Mouse (Mus musculus): ENCODE results near the gene Ccdc169. TPM values are rescaled to one million over a fixed set of nuclear protein-coding genes. Genes with fewer than 3 reads are reported as not detected.
"Not testable (repeated sequence)": the region's sequence is repeated elsewhere in the genome, so short reads cannot be mapped to it uniquely, and the experiment has no call there.

The Ccdc169 gene
- total RNA-seq, 2 experiments from 2014 or later: 0.15 TPM; not detected in 1

DNA sequence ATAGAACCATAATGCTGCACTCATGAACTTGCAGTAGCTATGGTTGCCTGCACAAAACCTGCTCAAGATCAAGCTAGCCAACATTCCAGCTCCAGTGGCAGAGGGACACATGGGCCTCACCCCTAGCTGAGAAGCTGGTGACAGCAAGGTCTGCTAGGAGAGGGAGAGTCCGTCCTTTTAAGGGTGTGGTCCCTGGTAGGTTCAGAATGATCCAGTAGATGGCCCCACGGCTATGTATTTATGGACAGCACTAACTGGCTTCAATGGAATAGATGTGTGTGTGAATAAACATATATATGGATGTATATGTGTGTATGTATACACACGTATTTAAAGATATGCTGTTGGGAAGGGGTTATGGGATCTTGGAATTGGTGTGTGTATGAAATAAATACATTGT, 35.3 kb downstream of the Ccdc169 start:
- DNase-seq (ENCODE audit: low spot score in 2 of 2): no peak
- intact Hi-C loops (cut with DNase I): no loop called here

DNA sequence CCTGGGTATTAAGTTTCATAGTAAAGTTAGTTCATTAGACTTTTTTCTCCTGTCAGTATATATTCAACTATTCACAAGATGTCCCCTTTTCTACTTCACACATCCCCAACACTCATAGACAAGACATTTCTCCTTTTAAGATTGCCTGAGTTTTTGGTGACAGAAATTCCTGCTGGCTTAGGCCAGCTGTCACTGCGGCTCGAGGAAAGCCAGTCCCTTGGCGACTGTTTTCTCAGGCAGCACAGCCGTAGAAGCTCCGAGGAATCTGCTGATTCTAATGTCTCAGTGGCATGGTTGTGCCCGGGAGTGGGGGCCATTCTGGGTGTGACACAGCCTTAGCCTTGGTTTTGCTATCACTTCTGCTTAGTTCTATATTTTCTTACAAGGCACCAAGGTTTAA, 40.1 kb downstream of the Ccdc169 start:
- intact Hi-C loops (cut with DNase I): no loop called here
- no peak for DNase-seq (ENCODE audit: low spot score in 2 of 2)

DNA sequence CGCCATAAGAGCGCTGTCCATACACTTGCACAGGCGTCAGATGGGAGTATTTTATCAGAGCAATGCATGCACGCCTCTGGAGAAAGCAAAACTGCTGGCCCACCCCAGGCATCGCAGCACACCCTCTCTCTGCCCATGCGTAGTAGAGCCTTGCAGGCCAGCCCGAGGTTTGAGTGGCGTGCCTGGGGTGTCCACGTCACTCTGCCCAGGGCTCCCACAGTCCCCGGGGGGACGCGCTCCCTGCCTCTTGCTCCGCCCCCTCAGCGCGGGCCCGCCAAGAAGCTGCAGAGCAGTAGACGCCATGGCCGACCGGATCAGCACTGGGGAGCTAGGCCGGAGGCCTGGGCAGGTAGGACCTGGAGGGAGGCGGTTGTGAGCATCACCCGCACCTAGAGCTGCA, 44.6 kb downstream of the Ccdc169 start, which contains the start of gene Sohlh2:
Sohlh2 (plus strand) TSS at position 263 of the 400 bp plus-strand sequence.
- intact Hi-C loops (cut with DNase I): no loop called here
- DNase-seq (ENCODE audit: low spot score in 2 of 2): no peak

GRCm38 (mm10) chr3:55191668-55192067, 54.5 kb downstream of the Ccdc169 start:
- no peak for DNase-seq (ENCODE audit: low spot score in 2 of 2)
- intact Hi-C loops (cut with DNase I): no loop called here

DNA sequence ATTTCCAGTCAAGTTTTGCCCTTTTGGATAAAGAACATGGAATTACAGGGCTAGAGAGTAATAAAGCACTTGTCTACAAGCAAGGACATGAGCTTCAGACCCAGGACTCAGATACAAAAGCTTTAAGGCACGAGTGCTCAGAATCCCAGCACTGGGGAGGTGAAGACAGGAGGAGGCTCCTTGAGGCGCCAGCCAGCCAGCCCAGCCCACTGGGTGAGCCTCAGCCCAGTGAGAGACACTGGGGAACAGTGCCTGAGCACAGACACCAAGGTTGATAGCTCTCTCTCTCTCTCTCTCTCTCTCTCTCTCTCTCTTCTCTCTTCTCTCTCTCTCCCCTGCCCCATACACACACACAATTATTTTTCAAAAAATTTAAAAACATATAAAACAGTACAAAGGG, 56.2 kb downstream of the Ccdc169 start:
- no peak for DNase-seq (ENCODE audit: low spot score in 2 of 2)
- intact Hi-C loops (cut with DNase I): no loop called here

- no peak for DNase-seq (ENCODE audit: low spot score in 2 of 2)
- intact Hi-C loops (cut with DNase I): no loop called here
These were observed 57.7 kb downstream of the Ccdc169 start for GRCm38 (mm10) chr3:55194792-55195191.

- no peak for DNase-seq (ENCODE audit: low spot score in 2 of 2)
- intact Hi-C loops (cut with DNase I): no loop called here
These were observed 58.6 kb downstream of the Ccdc169 start for GRCm38 (mm10) chr3:55195581-55196327.

GRCm38 (mm10) chr3:55196328-55196710, 59.2 kb downstream of the Ccdc169 start:
- DNase-seq (ENCODE audit: low spot score in 2 of 2): no peak
- intact Hi-C loops (cut with DNase I): no loop called here

GRCm38 (mm10) chr3:55203621-55204020, 66.5 kb downstream of the Ccdc169 start:
- DNase-seq (ENCODE audit: low spot score in 2 of 2); intact Hi-C loops (cut with DNase I): not testable (repeated sequence)

GRCm38 (mm10) chr3:55206413-55206812, 69.3 kb downstream of the Ccdc169 start:
- intact Hi-C loops (cut with DNase I): no loop called here
- DNase-seq (ENCODE audit: low spot score in 2 of 2): no peak

GRCm38 (mm10) chr3:55207665-55208064, 70.5 kb downstream of the Ccdc169 start:
- intact Hi-C loops (cut with DNase I): no loop called here
- no peak for DNase-seq (ENCODE audit: low spot score in 2 of 2)

DNA sequence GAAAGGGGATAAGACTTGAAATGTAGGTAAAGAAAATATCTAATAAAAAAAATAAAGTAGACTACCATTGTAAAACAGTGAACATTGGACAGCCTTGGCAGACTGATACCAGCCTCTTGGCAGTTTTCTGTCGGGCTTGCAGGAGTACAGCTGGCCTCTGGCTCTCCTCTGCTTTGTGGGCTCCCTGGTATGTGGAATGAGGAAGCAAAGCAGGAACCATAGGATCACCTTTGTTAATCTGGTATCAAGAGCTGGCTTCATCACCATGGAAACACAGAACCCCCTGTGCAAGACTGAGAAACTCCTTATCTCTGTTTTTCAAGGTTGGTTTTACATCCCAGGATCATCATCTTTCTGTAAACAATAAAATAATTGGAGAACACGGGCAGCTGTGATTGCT, 75.1 kb downstream of the Ccdc169 start:
- intact Hi-C loops (cut with DNase I): no loop called here

DNA sequence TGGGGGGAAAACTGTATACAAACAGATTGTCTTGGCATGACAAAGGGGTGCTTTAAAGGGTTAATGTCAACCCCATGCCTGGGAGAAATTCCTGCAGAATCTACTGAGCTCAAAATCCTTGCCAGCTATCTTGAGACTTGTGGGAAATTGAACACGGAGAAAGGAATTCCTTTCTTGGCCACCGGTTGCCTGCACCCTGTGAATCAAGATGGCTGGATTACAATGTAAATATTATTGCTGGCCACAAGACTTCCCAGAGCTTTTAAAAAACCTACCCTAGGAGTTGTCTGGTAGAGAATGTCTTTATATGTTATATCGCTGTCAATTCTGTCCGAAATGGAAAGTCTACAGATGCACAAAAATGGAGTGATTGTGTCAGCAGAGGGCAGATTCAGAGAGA, 76.6 kb downstream of the Ccdc169 start:
- DNase-seq (ENCODE audit: low spot score in 2 of 2): no peak

More for the DNA sequence above, 75.1 kb downstream of the Ccdc169 start:
- DNase-seq (ENCODE audit: low spot score in 2 of 2): no peak

DNA sequence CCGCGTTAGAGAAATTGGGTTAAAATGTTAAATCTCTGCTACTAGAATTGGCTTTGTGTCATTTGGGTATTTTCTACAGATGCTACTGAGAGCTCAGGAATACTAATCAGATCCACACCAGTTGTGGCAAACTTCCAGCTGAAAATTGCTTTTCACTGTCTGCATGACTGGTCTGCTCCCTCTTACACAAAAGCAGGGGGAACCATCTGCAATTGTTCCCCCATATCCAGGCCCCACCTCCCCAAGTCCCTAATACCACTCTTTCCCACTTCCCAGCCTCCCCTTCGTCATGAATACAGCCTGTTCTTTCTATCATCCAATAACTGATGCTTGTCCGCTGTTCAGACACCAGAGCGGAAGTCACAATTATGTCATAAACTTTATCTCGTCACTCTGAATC, 77.3 kb downstream of the Ccdc169 start:
- no peak for DNase-seq (ENCODE audit: low spot score in 2 of 2)
- intact Hi-C loops (cut with DNase I): no loop called here

More for the DNA sequence above, 76.6 kb downstream of the Ccdc169 start:
- intact Hi-C loops (cut with DNase I): no loop called here

- intact Hi-C loops (cut with DNase I): no loop called here
- DNase-seq (ENCODE audit: low spot score in 2 of 2): no peak
These were observed 85.4 kb downstream of the Ccdc169 start for GRCm38 (mm10) chr3:55222502-55222901.

Small RNA genes lying within 50 kb of the gene (microRNA-seq; reads per million reads assigned to microRNA genes)
- 0 reads per million in 2 experiments for gene Gm22029

Other genes with a start within 250 kb of the Ccdc169 start
- gene Sertm1, start 221.5 kb upstream of the Ccdc169 start, total RNA-seq (2021): 10 to 100 TPM; 29.0 to 39.8 TPM
- gene Ccna1, start 81.8 kb upstream of the Ccdc169 start, total RNA-seq (2021): 1 to 10 TPM; 1.6 to 1.9 TPM
- 10 to 100 TPM; 16.5 to 17.0 TPM for gene Spg20, start 25.2 kb upstream of the Ccdc169 start, total RNA-seq (2021)
- gene Sohlh2, start 44.7 kb downstream of the Ccdc169 start, total RNA-seq (2021): not detected
- gene Dclk1, start 105.0 kb downstream of the Ccdc169 start, total RNA-seq (2021): 1,000 to 10,000 TPM; 1,062 to 1,119 TPM